In genomic region chr19:46327531-46328064, GRCm38 (mm10) we compare ENCODE assay signal across 8 mouse cellular contexts. TPM values are rescaled to one million over a fixed set of nuclear protein-coding genes. Genes with fewer than 3 reads are reported as not detected.
DNase-seq lines count a peak whose midpoint lies in the region; ATAC-seq and TF ChIP-seq lines count a peak whose summit lies in the region.

No protein-coding gene starts in this region.

- no peaks in the 10 kb centered on the region for H3K9me3 ChIP-seq in kidney, embryonic 15.5 days (replicated peaks)
- H3K9me3 ChIP-seq in hindbrain, embryonic 13.5 days: no peaks in the 10 kb centered on the region
- H3K9me3 ChIP-seq in midbrain, embryonic 12.5 days: no peaks in the 10 kb centered on the region

- no peak for ATAC-seq in kidney, embryonic 15.5 days (replicated peaks; ENCODE audit: low FRiP score)
- no peak for ATAC-seq in hindbrain, embryonic 13.5 days (ENCODE audit: low FRiP score)
- ATAC-seq in midbrain, embryonic 12.5 days (ENCODE audit: low FRiP score, low read depth): peak; percentile 3; the same call in 1 of the 2 replicates
- ATAC-seq in granulocyte monocyte progenitor cell, adult 5-6 weeks (replicated peaks; ENCODE audit: poor library complexity, severe bottlenecking): no peak

- peak overlapping the region; percentile 50; the same call in 1 of the 2 replicates for H3K9ac ChIP-seq in kidney, embryonic 15.5 days
- peak overlapping the region; percentile 84 for H3K9ac ChIP-seq in hindbrain, embryonic 13.5 days
- no peak overlapping the region for H3K9ac ChIP-seq in midbrain, embryonic 12.5 days (replicated peaks)

- H3K27me3 ChIP-seq in kidney, embryonic 15.5 days: peaks cover 50% of the 10 kb centered on the region
- peaks cover 33% of the 10 kb centered on the region for H3K27me3 ChIP-seq in hindbrain, embryonic 13.5 days
- H3K27me3 ChIP-seq in midbrain, embryonic 12.5 days: peaks cover 54% of the 10 kb centered on the region

- no peak for DNase-seq in kidney, adult 18-20 months
- DNase-seq in layer of hippocampus, postnatal 10 days (ENCODE audit: low spot score in 2 of 2): no peak
- no peak for DNase-seq in layer of hippocampus, adult 9-11 months

- peak overlapping the region; percentile 86 for H3K4me2 ChIP-seq in kidney, embryonic 15.5 days
- peak overlapping the region; percentile 99 for H3K4me2 ChIP-seq in hindbrain, embryonic 13.5 days
- peak overlapping the region; percentile 98 for H3K4me2 ChIP-seq in midbrain, embryonic 12.5 days (replicated peaks)

- 37% methylated on average over 14 of the region's 14 CpGs for WGBS in kidney, embryonic 15.5 days
- 28% methylated on average over 14 of the region's 14 CpGs for WGBS in bone marrow, adult 2 months
- 27% methylated on average over 14 of the region's 14 CpGs for WGBS in hindbrain, embryonic 13.5 days
- 32% methylated on average over 14 of the region's 14 CpGs for WGBS in midbrain, embryonic 12.5 days

- peaks cover 21% of the 10 kb centered on the region for H3K36me3 ChIP-seq in kidney, embryonic 15.5 days
- peaks cover 26% of the 10 kb centered on the region for H3K36me3 ChIP-seq in hindbrain, embryonic 13.5 days
- peaks cover 19% of the 10 kb centered on the region for H3K36me3 ChIP-seq in midbrain, embryonic 12.5 days

- H3K27ac ChIP-seq in kidney, embryonic 15.5 days: peak overlapping the region; percentile 89
- peak overlapping the region; percentile 94; the same call in 1 of the 2 replicates for H3K27ac ChIP-seq in bone marrow, adult 2 months (ENCODE audit: control insufficient read depth, insufficient read depth, low read depth, low read length, poor library complexity)
- peak overlapping the region; percentile 97 for H3K27ac ChIP-seq in hindbrain, embryonic 13.5 days
- peak overlapping the region; percentile 96 for H3K27ac ChIP-seq in midbrain, embryonic 12.5 days (replicated peaks)

- no peak for TF ChIP-seq CTCF in bone marrow, adult 2 months (IDR thresholded peaks at IDR 0.05; ENCODE audit: control insufficient read depth, insufficient read depth, low read length)

- H3K4me3 ChIP-seq in kidney, embryonic 15.5 days (replicated peaks): peak overlapping the region; percentile 59
- H3K4me3 ChIP-seq in bone marrow, adult 2 months (replicated peaks; ENCODE audit: control insufficient read depth, low read depth, low read length): peak overlapping the region; percentile 99
- peak overlapping the region; percentile 61 for H3K4me3 ChIP-seq in hindbrain, embryonic 13.5 days
- H3K4me3 ChIP-seq in midbrain, embryonic 12.5 days: peak overlapping the region; percentile 75

- H3K4me1 ChIP-seq in kidney, embryonic 15.5 days: peaks cover 33% of the 10 kb centered on the region
- peaks cover 4% of the 10 kb centered on the region; the same call in 1 of the 2 replicates for H3K4me1 ChIP-seq in bone marrow, adult 2 months (ENCODE audit: control insufficient read depth, insufficient read depth, low read length)
- H3K4me1 ChIP-seq in hindbrain, embryonic 13.5 days (replicated peaks): peaks cover 68% of the 10 kb centered on the region
- peaks cover 53% of the 10 kb centered on the region for H3K4me1 ChIP-seq in midbrain, embryonic 12.5 days

- no peak for TF ChIP-seq POLR2A in bone marrow, adult 2 months (IDR thresholded peaks at IDR 0.05; ENCODE audit: borderline replicate concordance, control insufficient read depth, low read depth, low read length)

RNA-seq across cellular contexts. Expression of gene Fbxl15, which starts 0.4 kb away (rescaled TPM):
- polyA plus RNA-seq in kidney, embryonic 15.5 days (2015; fragmentation: Nextera tagmentation; extraction: Ambion mirVana): 18.2 and 20.1 TPM in 2 replicates
- polyA plus RNA-seq in bone marrow, adult 2 months (2011; ENCODE audit: insufficient read depth, insufficient read length, low replicate concordance, missing spikeins): 1.2 and 3.0 TPM in 2 replicates
- polyA plus RNA-seq in hindbrain, embryonic 13.5 days (2015; fragmentation: Nextera tagmentation; extraction: Ambion mirVana): 39.8 and 40.0 TPM in 2 replicates
- 27.6 and 32.6 TPM in 2 replicates for polyA plus RNA-seq in midbrain, embryonic 12.5 days (2016; fragmentation: Nextera tagmentation; extraction: Ambion mirVana)
- 0.53 TPM in 1 of 2 replicates, not detected in the other for total RNA-seq in granulocyte monocyte progenitor cell, adult 5-6 weeks (2014; fragmentation: Nextera tagmentation)
- 2.4 and 3.3 TPM in 2 replicates for total RNA-seq in granulocyte monocyte progenitor cell, adult 5-6 weeks (2017)
- 10 to 100 TPM; 30.2 to 33.6 TPM for total RNA-seq in layer of hippocampus, postnatal 10 days (2021)

RNA-seq across cellular contexts. Expression of gene Psd, which starts 0.6 kb away (rescaled TPM):
- polyA plus RNA-seq in kidney, embryonic 15.5 days (2015; fragmentation: Nextera tagmentation; extraction: Ambion mirVana): 3.9 and 7.2 TPM in 2 replicates
- 1.1 and 4.8 TPM in 2 replicates for polyA plus RNA-seq in bone marrow, adult 2 months (2011; ENCODE audit: insufficient read depth, insufficient read length, low replicate concordance, missing spikeins)
- polyA plus RNA-seq in hindbrain, embryonic 13.5 days (2015; fragmentation: Nextera tagmentation; extraction: Ambion mirVana): 58.4 and 59.3 TPM in 2 replicates
- 31.4 and 31.9 TPM in 2 replicates for polyA plus RNA-seq in midbrain, embryonic 12.5 days (2016; fragmentation: Nextera tagmentation; extraction: Ambion mirVana)
- not detected in 2 replicates for total RNA-seq in granulocyte monocyte progenitor cell, adult 5-6 weeks (2014; fragmentation: Nextera tagmentation)
- not detected in 2 replicates for total RNA-seq in granulocyte monocyte progenitor cell, adult 5-6 weeks (2017)
- total RNA-seq in layer of hippocampus, postnatal 10 days (2021): 100 to 1,000 TPM; 686 to 714 TPM

RNA-seq across cellular contexts. Expression of gene Cuedc2, which starts 10.9 kb away (rescaled TPM):
- polyA plus RNA-seq in kidney, embryonic 15.5 days (2015; fragmentation: Nextera tagmentation; extraction: Ambion mirVana): 158 and 177 TPM in 2 replicates
- 74.9 and 161 TPM in 2 replicates for polyA plus RNA-seq in bone marrow, adult 2 months (2011; ENCODE audit: insufficient read depth, insufficient read length, low replicate concordance, missing spikeins)
- 317 and 326 TPM in 2 replicates for polyA plus RNA-seq in hindbrain, embryonic 13.5 days (2015; fragmentation: Nextera tagmentation; extraction: Ambion mirVana)
- 228 and 237 TPM in 2 replicates for polyA plus RNA-seq in midbrain, embryonic 12.5 days (2016; fragmentation: Nextera tagmentation; extraction: Ambion mirVana)
- total RNA-seq in granulocyte monocyte progenitor cell, adult 5-6 weeks (2014; fragmentation: Nextera tagmentation): 104 and 108 TPM in 2 replicates
- 158 and 161 TPM in 2 replicates for total RNA-seq in granulocyte monocyte progenitor cell, adult 5-6 weeks (2017)
- total RNA-seq in layer of hippocampus, postnatal 10 days (2021): 100 to 1,000 TPM; 173 to 178 TPM

RNA-seq across cellular contexts. Expression of gene Mfsd13a, which starts 13.3 kb away (rescaled TPM):
- polyA plus RNA-seq in kidney, embryonic 15.5 days (2015; fragmentation: Nextera tagmentation; extraction: Ambion mirVana): 12.5 and 15.0 TPM in 2 replicates
- 5.1 and 14.9 TPM in 2 replicates for polyA plus RNA-seq in bone marrow, adult 2 months (2011; ENCODE audit: insufficient read depth, insufficient read length, low replicate concordance, missing spikeins)
- polyA plus RNA-seq in hindbrain, embryonic 13.5 days (2015; fragmentation: Nextera tagmentation; extraction: Ambion mirVana): 8.2 and 11.2 TPM in 2 replicates
- 6.5 and 7.1 TPM in 2 replicates for polyA plus RNA-seq in midbrain, embryonic 12.5 days (2016; fragmentation: Nextera tagmentation; extraction: Ambion mirVana)
- 71.4 and 82.0 TPM in 2 replicates for total RNA-seq in granulocyte monocyte progenitor cell, adult 5-6 weeks (2014; fragmentation: Nextera tagmentation)
- total RNA-seq in granulocyte monocyte progenitor cell, adult 5-6 weeks (2017): 15.7 and 18.7 TPM in 2 replicates
- 10 to 100 TPM; 24.4 to 26.4 TPM for total RNA-seq in layer of hippocampus, postnatal 10 days (2021)

RNA-seq across cellular contexts. Expression of gene 2310034G01Rik, which starts 22.5 kb away (rescaled TPM):
- polyA plus RNA-seq in kidney, embryonic 15.5 days (2015; fragmentation: Nextera tagmentation; extraction: Ambion mirVana): 2.0 and 2.6 TPM in 2 replicates
- 1.1 TPM in 1 of 2 replicates, not detected in the other for polyA plus RNA-seq in bone marrow, adult 2 months (2011; ENCODE audit: insufficient read depth, insufficient read length, low replicate concordance, missing spikeins)
- polyA plus RNA-seq in hindbrain, embryonic 13.5 days (2015; fragmentation: Nextera tagmentation; extraction: Ambion mirVana): 2.4 and 2.7 TPM in 2 replicates
- 1.4 TPM in 2 replicates for polyA plus RNA-seq in midbrain, embryonic 12.5 days (2016; fragmentation: Nextera tagmentation; extraction: Ambion mirVana)
- total RNA-seq in granulocyte monocyte progenitor cell, adult 5-6 weeks (2014; fragmentation: Nextera tagmentation): 2.3 and 5.6 TPM in 2 replicates
- total RNA-seq in granulocyte monocyte progenitor cell, adult 5-6 weeks (2017): 1.4 and 2.3 TPM in 2 replicates
- 1 to 10 TPM in 1 of 2 experiments, under 1 TPM in 1; 0.89 to 1.3 TPM for total RNA-seq in layer of hippocampus, postnatal 10 days (2021)
